Mouse (Mus musculus): ENCODE data around the gene Rassf4. TPM values are rescaled to one million over a fixed set of nuclear protein-coding genes. Genes with fewer than 3 reads are reported as not detected.

Gene Rassf4
- polyA plus RNA-seq, 1 experiment from 2014 or later: 38.0 TPM

Small RNA genes lying within 50 kb of the gene (microRNA-seq; reads per million reads assigned to microRNA genes)
- not detected for gene Mir7043

Other genes starting within 250 kb of the Rassf4 start
- gene Alox5, start 212.8 kb downstream of the Rassf4 start, polyA plus RNA-seq (2014; fragmentation: Nextera tagmentation; extraction: Ambion mirVana): 1.0 and 2.3 TPM in 2 replicates
- gene Olfr211, start 184.9 kb downstream of the Rassf4 start, polyA plus RNA-seq (2014; fragmentation: Nextera tagmentation; extraction: Ambion mirVana): not detected in 2 replicates
- gene Olfr212, start 167.4 kb downstream of the Rassf4 start, polyA plus RNA-seq (2014; fragmentation: Nextera tagmentation; extraction: Ambion mirVana): not detected in 2 replicates
- not detected in 2 replicates for gene Olfr213, start 135.5 kb downstream of the Rassf4 start, polyA plus RNA-seq (2014; fragmentation: Nextera tagmentation; extraction: Ambion mirVana)
- 0.31 and 0.43 TPM in 2 replicates for gene Gm5580, start 122.8 kb downstream of the Rassf4 start, polyA plus RNA-seq (2014; fragmentation: Nextera tagmentation; extraction: Ambion mirVana)
- gene Olfr214, start 119.7 kb downstream of the Rassf4 start, polyA plus RNA-seq (2014; fragmentation: Nextera tagmentation; extraction: Ambion mirVana): not detected in 2 replicates
- gene Olfr215, start 89.8 kb downstream of the Rassf4 start, polyA plus RNA-seq (2014; fragmentation: Nextera tagmentation; extraction: Ambion mirVana): not detected in 2 replicates
- gene Zfp422, start 45.0 kb downstream of the Rassf4 start, polyA plus RNA-seq (2014; fragmentation: Nextera tagmentation; extraction: Ambion mirVana): 290 and 302 TPM in 2 replicates
- 11.0 and 14.5 TPM in 2 replicates for gene Depp1, start 23.3 kb downstream of the Rassf4 start, polyA plus RNA-seq (2014; fragmentation: Nextera tagmentation; extraction: Ambion mirVana)
- 0.04 and 0.12 TPM in 2 replicates for gene Tmem72, start 43.0 kb upstream of the Rassf4 start, polyA plus RNA-seq (2014; fragmentation: Nextera tagmentation; extraction: Ambion mirVana)

Data from neural tube, embryonic 11.5 days (tissue).